In the genomic region with DNA sequence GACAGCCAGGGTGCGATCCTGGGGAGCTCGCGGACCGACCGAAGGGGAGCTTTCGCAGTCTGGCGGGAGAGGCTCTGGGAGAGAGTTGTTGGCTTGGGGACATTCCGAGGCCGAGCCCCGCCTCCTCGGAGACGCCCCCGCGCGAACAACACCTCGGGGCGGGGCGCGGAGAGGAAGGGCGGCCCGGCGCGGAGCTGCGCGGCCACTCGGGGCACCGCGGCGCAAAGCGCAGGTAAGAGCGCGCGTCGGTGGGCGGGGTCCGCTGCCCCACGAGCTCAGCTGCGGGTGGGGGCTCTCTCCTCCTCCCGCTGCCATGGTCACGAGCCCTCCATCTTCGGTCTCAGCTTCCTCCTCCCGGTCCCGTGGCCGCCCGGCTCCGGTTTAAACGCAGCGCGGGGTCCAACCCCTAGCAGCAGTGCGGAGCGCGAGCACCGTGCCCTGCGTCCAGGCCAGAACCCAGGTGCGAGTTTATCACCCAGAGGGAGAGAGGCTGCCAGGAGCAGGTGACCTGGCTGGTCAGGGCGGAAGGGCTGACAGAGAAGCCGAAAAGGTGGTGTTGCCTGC, we compare ENCODE assay signal across 7 mouse cellular contexts. TPM values are rescaled to one million over a fixed set of nuclear protein-coding genes. Genes with fewer than 3 reads are reported as not detected.
A peak's percentile ranks its signal among the peaks of the same experiment; 100 is the strongest.
DNase-seq lines count a peak whose midpoint lies in the region; ATAC-seq lines count a peak whose summit lies in the region.

TSS of gene Tmie (minus strand) at position 116 of the 564 bp plus-strand sequence.

- DNase-seq in ES-CJ7 (ENCODE audit: low read depth, low spot score), result peak; percentile 64
- peak; percentile 84 for DNase-seq in adrenal gland, postnatal 25 days
- peak; percentile 67 for DNase-seq in gastrocnemius, postnatal 14 days
- DNase-seq in limb, embryonic 11.5 days (ENCODE audit: low spot score), result peak; percentile 67
- no peak for DNase-seq in midbrain, embryonic 10.5 days (ENCODE audit: low spot score)
- DNase-seq in skeletal muscle tissue, adult 2 months (ENCODE audit: low read depth, low spot score), result peak; percentile 44

- WGBS in hindbrain, embryonic 16.5 days, result under 1% methylated on average over 38 of the region's 57 CpGs
- under 1% methylated on average over 57 of the region's 57 CpGs for WGBS in limb, embryonic 11.5 days
- under 1% methylated on average over 57 of the region's 57 CpGs for WGBS in midbrain, embryonic 10.5 days

- H3K4me1 ChIP-seq in hindbrain, embryonic 16.5 days (ENCODE audit: control insufficient read depth, insufficient read depth, low read depth, low read length), result peaks cover 24% of the 10 kb centered on the region
- H3K4me1 ChIP-seq in limb, embryonic 11.5 days (ENCODE audit: control insufficient read depth, insufficient read depth, low read length), result peaks cover 7% of the 10 kb centered on the region; the same call in 1 of the 2 replicates
- peaks cover 21% of the 10 kb centered on the region for H3K4me1 ChIP-seq in midbrain, embryonic 10.5 days

- H3K4me2 ChIP-seq in hindbrain, embryonic 16.5 days (ENCODE audit: low read length), result peak within 1 kb of the TSS; percentile 97
- H3K4me2 ChIP-seq in limb, embryonic 11.5 days (ENCODE audit: low read depth, severe bottlenecking), result peak within 1 kb of the TSS; percentile 96

- intact Hi-C loops in gastrocnemius, postnatal 14 days (cut with DNase I; ENCODE audit: low total_unique reads), result no loop called here

- H3K27me3 ChIP-seq in hindbrain, embryonic 16.5 days (replicated peaks; ENCODE audit: control insufficient read depth, insufficient read depth, low read length), result peaks cover 15% of the 10 kb centered on the region
- peaks cover 23% of the 10 kb centered on the region for H3K27me3 ChIP-seq in limb, embryonic 11.5 days (ENCODE audit: control insufficient read depth, insufficient read depth, low read length)
- peaks cover 75% of the 10 kb centered on the region for H3K27me3 ChIP-seq in midbrain, embryonic 10.5 days (ENCODE audit: low read depth, poor library complexity, severe bottlenecking)

- peak within 1 kb of the TSS; percentile 61 for H3K4me3 ChIP-seq in hindbrain, embryonic 16.5 days (ENCODE audit: low read length)
- peak within 1 kb of the TSS; percentile 54 for H3K4me3 ChIP-seq in limb, embryonic 11.5 days (ENCODE audit: low read depth, low read length)
- peak within 1 kb of the TSS; percentile 64 for H3K4me3 ChIP-seq in midbrain, embryonic 10.5 days

- peak within 1 kb of the TSS; percentile 69 for H3K9ac ChIP-seq in hindbrain, embryonic 16.5 days (ENCODE audit: low read depth, low read length)
- H3K9ac ChIP-seq in limb, embryonic 11.5 days (ENCODE audit: low read length), result peak within 1 kb of the TSS; percentile 66

- H3K9me3 ChIP-seq in hindbrain, embryonic 16.5 days (ENCODE audit: control insufficient read depth, low read length), result no peaks in the 10 kb centered on the region
- no peaks in the 10 kb centered on the region for H3K9me3 ChIP-seq in limb, embryonic 11.5 days (ENCODE audit: control insufficient read depth, low read length)
- H3K9me3 ChIP-seq in midbrain, embryonic 10.5 days (replicated peaks), result no peaks in the 10 kb centered on the region

- H3K27ac ChIP-seq in hindbrain, embryonic 16.5 days (ENCODE audit: low read depth, low read length), result peak within 1 kb of the TSS; percentile 73
- H3K27ac ChIP-seq in limb, embryonic 11.5 days (replicated peaks; ENCODE audit: low read depth, low read length), result no peak within 1 kb of the TSS
- no peak within 1 kb of the TSS for H3K27ac ChIP-seq in midbrain, embryonic 10.5 days (replicated peaks)

- no peaks in the 10 kb centered on the region for H3K36me3 ChIP-seq in hindbrain, embryonic 16.5 days (ENCODE audit: control insufficient read depth, insufficient read depth, low read length)
- no peaks in the 10 kb centered on the region for H3K36me3 ChIP-seq in limb, embryonic 11.5 days (ENCODE audit: control insufficient read depth, insufficient read depth, low read length)
- no peaks in the 10 kb centered on the region for H3K36me3 ChIP-seq in midbrain, embryonic 10.5 days

- peak; percentile 63 for ATAC-seq in hindbrain, embryonic 16.5 days
- peak; percentile 68; the same call in 1 of the 2 replicates for ATAC-seq in limb, embryonic 11.5 days (ENCODE audit: insufficient number of reproducible peaks, low FRiP score, low TSS enrichment, low read depth)

RNA-seq across cellular contexts. Expression of gene Tmie, which starts in this region (rescaled TPM):
- 2.0 and 2.3 TPM in 2 replicates for total RNA-seq in adrenal gland, postnatal 25 days (2021)
- under 1 TPM; 0.55 to 0.62 TPM for total RNA-seq in gastrocnemius, postnatal 14 days (2021)
- polyA plus RNA-seq in hindbrain, embryonic 16.5 days (2015; fragmentation: Nextera tagmentation; extraction: Ambion mirVana), result 5.2 and 6.2 TPM in 2 replicates
- polyA plus RNA-seq in limb, embryonic 11.5 days (2014; fragmentation: Nextera tagmentation; extraction: Ambion mirVana), result 0.23 and 0.52 TPM in 2 replicates
- polyA plus RNA-seq in midbrain, embryonic 10.5 days (2016; fragmentation: Nextera tagmentation; extraction: Ambion mirVana), result 0.06 and 0.11 TPM in 2 replicates

Comparison
In these comparisons a context has a peak if more than half of its experiments do, and no peak if none do; other contexts are left out.
1. Peak in DNase-seq in gastrocnemius, postnatal 14 days; RNA of the gene not detected or under 1 TPM.
2. Peak in DNase-seq, ATAC-seq, H3K4me3 ChIP-seq, H3K9ac ChIP-seq and H3K4me2 ChIP-seq in limb, embryonic 11.5 days; RNA of the gene not detected or under 1 TPM.